Mouse (Mus musculus) forebrain, embryonic 16.5 days (tissue): ENCODE measurements around the gene Mars. TPM values are rescaled to one million over a fixed set of nuclear protein-coding genes. Genes with fewer than 3 reads are reported as not detected.

Source experiments
- ATAC-seq: fragments of 200-750 bp; cut with Nextera tagmentation; 2 replicates; pipeline ENCODE4 v1.8.0; 2017; ENCODE audit warnings: mild to moderate bottlenecking, moderate library complexity
- H3K27ac ChIP-seq: fragments of 300-500 bp; sonication (generic); 2 replicates; pipeline ENCODE4 v1.5.1; 2014; ENCODE audit warnings: low read length, control low read depth
- H3K27me3 ChIP-seq: fragments of 300-500 bp; sonication (generic); replicated peaks from 2 replicates; pipeline ENCODE4 v1.6.1; 2014; ENCODE audit warnings: low read length; ENCODE audit not compliant: control insufficient read depth, insufficient read depth
- H3K36me3 ChIP-seq: fragments of 300-500 bp; sonication (generic); 2 replicates; pipeline ENCODE4 v1.6.1; 2014; ENCODE audit not compliant: control insufficient read depth, insufficient read depth
- H3K4me1 ChIP-seq: fragments of 300-500 bp; sonication (generic); replicated peaks from 2 replicates; pipeline ENCODE4 v1.6.1; 2014; ENCODE audit warnings: low read length; ENCODE audit not compliant: control insufficient read depth, insufficient read depth
- H3K4me2 ChIP-seq: fragments of 300-500 bp; sonication (generic); 2 replicates; pipeline ENCODE4 v1.6.1; 2014; ENCODE audit warnings: mild to moderate bottlenecking, low read length, control low read depth
- H3K4me3 ChIP-seq: fragments of 300-500 bp; sonication (generic); replicated peaks from 2 replicates; pipeline ENCODE4 v1.5.1; 2014; ENCODE audit warnings: mild to moderate bottlenecking, low read length, control low read depth
- H3K9ac ChIP-seq: fragments of 300-500 bp; sonication (generic); replicated peaks from 2 replicates; pipeline ENCODE4 v1.6.1; 2014; ENCODE audit warnings: low read depth, low read length, control low read depth
- H3K9me3 ChIP-seq: fragments of 300-500 bp; sonication (generic); 2 replicates; pipeline ENCODE4 v1.6.1; 2016; ENCODE audit warnings: low read length; ENCODE audit not compliant: control insufficient read depth
- WGBS: fragments of 180-500 bp; shearing (Covaris S2); extraction: QIAGEN DNeasy Blood & Tissue Kit; methylation state at CpG from one replicate; pipeline ENCODE4 v1.1.7; 2014; 5-methylcytosine and 5-hydroxymethylcytosine counted together
- polyA plus RNA-seq: library from polyadenylated mRNA; unstranded; fragments of >200 nt; fragmentation: Nextera tagmentation; extraction: Ambion mirVana; gene quantifications from 2 replicates; pipeline ENCODE4 v1.2.1, GENCODE M21; 2015

Mars gene
- polyA plus RNA-seq, 1 experiment from 2014 or later, result 135 TPM

DNA sequence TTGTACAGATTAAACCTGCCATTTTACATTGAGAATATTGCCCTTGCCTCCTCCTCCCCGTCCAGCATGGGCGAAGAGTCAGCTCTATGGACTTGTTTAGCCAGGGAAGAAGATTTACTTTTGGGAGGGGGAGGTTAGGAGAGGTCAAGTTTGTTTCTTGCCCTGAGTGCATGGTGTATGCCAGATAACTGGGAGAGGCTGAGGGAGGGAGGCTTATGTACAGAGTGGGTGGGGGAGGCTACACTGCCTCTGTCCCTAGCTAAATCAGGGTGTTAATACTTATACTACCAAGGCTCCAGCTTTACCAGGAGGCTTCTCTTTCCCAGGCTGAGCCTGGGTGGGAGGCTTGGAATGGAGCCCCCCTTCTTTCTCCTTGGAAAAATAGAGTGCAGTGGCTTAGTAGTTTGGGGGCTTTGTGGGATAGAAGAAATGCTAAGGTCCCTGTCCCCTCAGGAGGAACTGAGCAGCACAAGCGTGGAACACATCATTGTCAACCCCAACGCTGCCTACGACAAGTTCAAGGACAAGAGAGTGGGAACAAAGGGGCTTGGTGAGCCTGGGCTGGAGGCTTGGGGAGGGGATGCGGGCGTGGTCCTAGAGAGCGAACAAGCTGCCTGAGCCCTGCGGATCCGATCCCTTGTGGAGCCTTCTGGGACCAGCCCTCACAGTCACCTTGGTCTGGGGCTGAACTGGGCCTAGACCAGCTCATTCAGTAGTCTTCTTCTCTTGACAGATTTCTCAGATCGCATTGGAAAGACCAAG, 37.1 kb downstream of the Mars start:
- Histone ChIP-seq H3K4me2 (no peak overlapping the region), H3K27me3 (no peaks in the 10 kb centered on the region), H3K27ac (no peak overlapping the region), H3K4me3 (no peak overlapping the region), H3K9ac (no peak overlapping the region), H3K4me1 (peaks cover 4% of the 10 kb centered on the region; the same call in 1 of the 2 replicates), H3K36me3 (peaks cover 17% of the 10 kb centered on the region), H3K9me3 (no peaks in the 10 kb centered on the region)
- no peak for ATAC-seq
- 87% methylated on average over 11 of the region's 11 CpGs for WGBS

DNA sequence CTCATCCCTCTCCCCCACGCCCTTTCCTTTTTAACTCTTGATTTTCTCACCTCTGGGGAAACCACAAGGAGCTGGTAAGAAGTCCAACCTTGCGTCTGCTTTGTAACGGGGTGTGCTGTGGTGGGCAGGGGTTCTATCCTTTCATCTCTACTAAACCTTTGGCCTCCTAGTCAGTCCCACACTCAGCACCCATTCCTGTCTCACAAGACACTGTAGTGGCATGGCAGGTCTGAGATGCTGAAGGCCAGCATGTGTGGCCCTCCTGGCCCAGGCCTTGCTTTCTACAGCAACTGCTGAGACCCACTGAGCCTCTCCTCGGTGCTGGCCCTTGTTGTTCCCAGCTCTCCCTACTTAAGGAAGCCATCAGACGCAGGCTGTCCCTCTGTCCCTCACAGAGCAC, 39.2 kb downstream of the Mars start:
- Histone ChIP-seq H3K36me3 (peaks cover 14% of the 10 kb centered on the region), H3K4me1 (peaks cover 12% of the 10 kb centered on the region), H3K27ac (no peak overlapping the region), H3K4me3 (no peak overlapping the region), H3K9me3 (no peaks in the 10 kb centered on the region), H3K27me3 (no peaks in the 10 kb centered on the region), H3K4me2 (no peak overlapping the region), H3K9ac (no peak overlapping the region)
- ATAC-seq, result no peak
- 90% methylated on average over 5 of the region's 5 CpGs for WGBS

DNA sequence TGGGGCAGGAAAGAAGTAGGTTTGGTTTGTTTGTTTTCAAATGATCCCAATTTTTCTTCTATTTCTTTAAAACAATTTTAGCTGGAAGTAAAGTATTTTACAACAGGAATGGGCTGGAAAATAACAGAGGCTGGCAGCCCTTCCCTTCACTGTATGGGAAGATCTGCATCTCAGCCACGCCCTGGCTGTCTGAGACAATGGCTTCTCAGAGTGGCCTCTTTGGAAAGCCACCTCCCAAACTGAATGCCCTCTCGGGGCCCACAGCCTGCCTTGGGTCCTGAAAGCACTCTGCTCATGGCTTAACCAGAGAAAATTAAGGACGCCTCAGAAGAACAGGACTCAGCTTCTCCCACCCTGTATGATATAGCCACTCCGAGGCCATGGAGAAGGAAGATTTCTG, 41.7 kb downstream of the Mars start:
- Histone ChIP-seq H3K27ac (no peak overlapping the region), H3K27me3 (no peaks in the 10 kb centered on the region), H3K4me2 (no peak overlapping the region), H3K36me3 (no peaks in the 10 kb centered on the region), H3K9ac (0 out of 2 replicates have a peak overlapping the region, but pooled peaks have one; percentile 10), H3K4me3 (no peak overlapping the region), H3K9me3 (no peaks in the 10 kb centered on the region), H3K4me1 (peaks cover 17% of the 10 kb centered on the region)
- WGBS, result 77% methylated on average over 4 of the region's 4 CpGs
- no peak for ATAC-seq

DNA sequence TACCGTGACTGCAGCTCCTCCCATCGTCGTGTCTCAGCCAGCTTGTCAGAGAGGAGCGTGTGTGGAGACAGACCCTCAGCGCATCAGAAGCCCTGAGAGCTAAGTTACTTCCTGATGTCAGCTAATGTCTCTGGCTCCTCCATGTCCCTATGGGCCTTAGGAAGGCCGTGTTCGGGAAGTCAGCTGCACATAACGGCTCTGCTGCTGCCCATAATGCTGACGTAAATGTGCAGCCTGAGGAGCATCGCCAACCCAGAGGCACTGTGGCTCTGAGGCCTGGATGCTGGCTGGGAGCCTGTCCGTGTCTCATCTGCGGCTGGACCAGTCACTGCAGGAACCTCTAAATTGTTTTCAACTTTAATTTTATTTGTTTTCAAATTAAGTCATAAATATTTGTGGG, 42.5 kb downstream of the Mars start:
- H3K27me3 ChIP-seq, result no peaks in the 10 kb centered on the region
- ATAC-seq, result no peak
- H3K9ac ChIP-seq, result no peak overlapping the region
- WGBS, result 86% methylated on average over 12 of the region's 12 CpGs
- H3K4me1 ChIP-seq, result peaks cover 17% of the 10 kb centered on the region
- no peak overlapping the region for H3K27ac ChIP-seq
- H3K9me3 ChIP-seq, result no peaks in the 10 kb centered on the region
- H3K4me2 ChIP-seq, result no peak overlapping the region
- H3K4me3 ChIP-seq, result no peak overlapping the region
- no peaks in the 10 kb centered on the region for H3K36me3 ChIP-seq

DNA sequence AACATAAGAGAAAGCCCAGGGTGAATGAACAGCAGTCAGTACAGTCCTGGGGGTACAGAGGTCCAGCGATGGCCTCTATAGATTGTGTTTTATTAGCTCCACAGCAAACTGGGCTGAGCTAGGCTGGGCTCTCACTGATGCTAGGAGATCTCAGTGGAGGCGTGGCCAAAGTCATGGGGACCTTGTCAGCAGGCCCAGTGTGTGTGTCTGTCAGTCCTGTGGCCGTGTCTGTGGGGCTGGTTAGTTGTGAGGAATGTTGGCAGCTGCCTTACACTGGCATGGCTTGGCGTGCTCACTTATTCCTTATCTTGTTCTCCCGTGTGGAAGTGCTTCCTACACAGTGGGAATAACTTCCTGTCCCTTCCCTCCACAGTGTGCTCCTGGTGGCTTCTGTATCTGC, 43.2 kb downstream of the Mars start:
- H3K9ac ChIP-seq, result no peak overlapping the region; the same call in 1 of the 2 replicates
- no peak overlapping the region for H3K4me2 ChIP-seq
- H3K4me3 ChIP-seq, result no peak overlapping the region
- no peak overlapping the region for H3K27ac ChIP-seq
- no peaks in the 10 kb centered on the region for H3K36me3 ChIP-seq
- H3K27me3 ChIP-seq, result no peaks in the 10 kb centered on the region
- H3K4me1 ChIP-seq, result peaks cover 20% of the 10 kb centered on the region
- ATAC-seq, result no peak
- WGBS, result 79% methylated on average over 5 of the region's 5 CpGs
- no peaks in the 10 kb centered on the region for H3K9me3 ChIP-seq

DNA sequence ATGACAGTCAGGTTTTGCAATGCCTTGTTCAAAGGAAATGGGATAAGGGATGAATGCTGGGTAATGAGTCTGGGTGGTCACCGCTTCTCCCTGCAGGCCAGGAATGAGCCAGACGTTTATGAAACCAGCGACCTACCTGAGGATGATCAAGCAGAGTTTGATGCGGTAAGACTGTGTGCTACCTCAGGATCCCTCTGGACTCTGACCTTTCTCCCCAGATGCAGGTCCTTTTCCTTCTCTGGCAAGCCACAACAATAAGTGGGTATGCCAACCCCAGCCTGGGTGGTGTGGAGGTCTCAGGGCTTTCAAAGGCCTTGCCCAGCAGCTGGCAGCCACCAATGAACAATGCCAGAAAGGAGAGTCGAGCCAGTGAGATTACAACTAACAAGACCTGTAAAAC, 44.3 kb downstream of the Mars start:
- Histone ChIP-seq H3K4me3 (peak overlapping the region; percentile 93), H3K36me3 (no peaks in the 10 kb centered on the region), H3K27ac (no peak overlapping the region), H3K27me3 (no peaks in the 10 kb centered on the region), H3K9ac (peak overlapping the region; percentile 96), H3K4me2 (peak overlapping the region; percentile 61), H3K9me3 (no peaks in the 10 kb centered on the region), H3K4me1 (peaks cover 22% of the 10 kb centered on the region)
- 70% methylated on average over 5 of the region's 5 CpGs for WGBS
- ATAC-seq, result no peak

DNA sequence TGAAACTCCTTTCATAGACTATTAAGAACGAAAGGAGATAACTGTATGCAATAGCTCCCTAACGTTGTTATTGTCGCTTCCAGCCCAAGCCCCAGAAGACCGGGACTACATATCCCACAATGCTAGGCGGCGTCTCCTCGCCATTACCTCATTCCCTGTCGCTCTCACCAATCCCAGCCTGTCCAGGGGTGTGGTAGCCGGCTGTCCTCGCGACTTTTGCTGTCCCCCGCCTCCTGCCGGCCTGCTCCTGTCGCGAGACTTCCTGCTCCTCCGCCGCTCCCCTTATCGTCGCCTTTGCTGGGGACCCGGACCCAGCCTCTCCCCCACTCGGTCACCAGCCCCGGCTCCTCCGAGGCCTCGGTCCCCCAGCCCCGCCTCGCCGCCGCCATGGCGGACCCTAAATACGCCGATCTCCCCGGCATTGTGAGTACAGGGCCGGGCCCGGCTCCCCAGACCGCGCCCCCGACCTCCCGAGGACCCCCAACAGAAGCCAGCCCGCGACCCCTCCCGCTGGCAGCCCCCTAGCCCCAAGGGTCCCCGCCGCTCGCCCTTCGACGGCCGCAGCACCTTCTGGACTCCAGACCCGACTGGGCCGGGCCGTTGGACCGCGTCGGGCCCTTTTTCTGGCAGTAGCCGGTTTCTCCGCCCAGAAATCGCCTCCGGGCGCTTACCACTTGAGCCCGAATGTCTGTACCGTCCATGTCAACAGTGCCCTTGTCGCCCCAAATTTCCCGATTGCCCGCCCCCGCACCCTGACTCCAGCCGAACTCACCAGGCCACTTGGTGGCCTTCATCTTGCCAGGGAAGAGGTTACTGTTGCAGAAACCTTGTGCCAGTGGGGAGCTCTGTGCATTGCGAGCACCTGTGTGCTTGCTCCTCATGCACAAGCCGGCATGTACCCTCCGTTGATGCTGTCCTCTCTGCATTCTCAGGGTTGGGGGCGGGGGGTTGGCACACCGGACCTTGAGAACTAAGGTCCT, 45.2 kb downstream of the Mars start, which contains the start of gene Dctn2:
Gene Dctn2, plus strand, starts transcription at position 257 of the 980 bp plus-strand sequence.
- H3K27ac ChIP-seq, result peak within 1 kb of the TSS; percentile 80
- ATAC-seq, result peak; percentile 97
- under 1% methylated on average over 70 of the region's 70 CpGs for WGBS
- peak within 1 kb of the TSS; percentile 93 for H3K4me3 ChIP-seq
- no peaks in the 10 kb centered on the region for H3K36me3 ChIP-seq
- peak within 1 kb of the TSS; percentile 61 for H3K4me2 ChIP-seq
- no peaks in the 10 kb centered on the region for H3K27me3 ChIP-seq
- H3K4me1 ChIP-seq, result peaks cover 26% of the 10 kb centered on the region
- no peaks in the 10 kb centered on the region for H3K9me3 ChIP-seq
- peak within 1 kb of the TSS; percentile 96 for H3K9ac ChIP-seq

DNA sequence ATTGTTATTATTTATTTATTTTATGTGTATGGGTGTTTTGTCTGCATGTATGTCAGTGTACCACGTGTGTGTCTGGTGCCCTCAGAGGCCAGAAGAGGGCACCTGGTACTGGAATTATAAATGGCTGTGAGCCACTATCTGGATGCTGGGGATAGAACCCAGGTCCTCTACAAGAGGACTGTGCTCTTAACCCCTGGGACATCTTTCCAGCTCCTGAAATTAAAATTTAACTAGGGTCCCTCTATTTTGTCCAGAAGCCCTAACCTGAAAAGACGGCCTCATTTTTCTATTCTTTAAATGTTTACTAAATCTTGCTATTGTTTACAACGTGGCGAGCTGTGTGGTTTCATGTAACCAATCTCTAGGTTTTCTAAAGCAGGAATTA, 45.9 kb downstream of the Mars start:
- Histone ChIP-seq H3K27ac (peak overlapping the region; percentile 49; the same call in 1 of the 2 replicates), H3K27me3 (no peaks in the 10 kb centered on the region), H3K4me1 (peaks cover 33% of the 10 kb centered on the region), H3K9ac (no peak overlapping the region), H3K4me3 (peak overlapping the region; percentile 93), H3K9me3 (no peaks in the 10 kb centered on the region), H3K4me2 (peak overlapping the region; percentile 12; the same call in 1 of the 2 replicates), H3K36me3 (no peaks in the 10 kb centered on the region)
- no peak for ATAC-seq
- 22% methylated on average over 4 of the region's 4 CpGs for WGBS

DNA sequence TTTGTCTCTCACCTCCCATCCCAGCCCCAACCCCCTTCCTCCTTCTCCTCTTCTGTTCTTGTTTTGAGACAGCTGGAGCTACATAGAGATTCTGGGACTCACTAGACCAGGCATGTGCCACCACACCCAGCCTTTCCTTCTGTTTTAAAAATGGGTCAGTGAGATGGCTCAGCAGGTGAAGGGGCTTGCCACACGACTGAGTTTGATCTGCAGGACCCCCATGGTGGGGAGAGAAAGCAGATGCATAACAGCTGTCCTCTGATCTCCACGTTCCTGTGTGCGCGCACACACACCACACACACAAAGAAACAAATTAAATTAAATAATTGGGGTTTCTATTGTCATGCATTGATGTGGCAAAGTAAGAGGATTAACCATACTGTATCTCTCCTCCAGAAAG, 46.6 kb downstream of the Mars start:
- no peak overlapping the region for H3K9ac ChIP-seq
- no peak for ATAC-seq
- 66% methylated on average over 4 of the region's 4 CpGs for WGBS

More for the DNA sequence above, 46.6 kb downstream of the Mars start:
- no peak overlapping the region for H3K4me3 ChIP-seq
- H3K36me3 ChIP-seq, result no peaks in the 10 kb centered on the region
- no peak overlapping the region for H3K4me2 ChIP-seq
- no peak overlapping the region for H3K27ac ChIP-seq
- peaks cover 38% of the 10 kb centered on the region for H3K4me1 ChIP-seq
- no peaks in the 10 kb centered on the region for H3K27me3 ChIP-seq
- no peaks in the 10 kb centered on the region for H3K9me3 ChIP-seq
